Mouse (Mus musculus) spleen, adult 12 weeks (tissue): Measurements from ENCODE around the gene Pcif1.
A peak's percentile ranks its signal among the peaks of the same experiment; 100 is the strongest.
"Not testable (repeated sequence)": the region's sequence is repeated elsewhere in the genome, so short reads cannot be mapped to it uniquely, and the experiment has no call there.

Source experiments
- DNase-seq: peaks from one replicate; pipeline ENCODE4 v3.0.0; 2022; ENCODE audit warnings: low spot score

The Pcif1 gene

DNA sequence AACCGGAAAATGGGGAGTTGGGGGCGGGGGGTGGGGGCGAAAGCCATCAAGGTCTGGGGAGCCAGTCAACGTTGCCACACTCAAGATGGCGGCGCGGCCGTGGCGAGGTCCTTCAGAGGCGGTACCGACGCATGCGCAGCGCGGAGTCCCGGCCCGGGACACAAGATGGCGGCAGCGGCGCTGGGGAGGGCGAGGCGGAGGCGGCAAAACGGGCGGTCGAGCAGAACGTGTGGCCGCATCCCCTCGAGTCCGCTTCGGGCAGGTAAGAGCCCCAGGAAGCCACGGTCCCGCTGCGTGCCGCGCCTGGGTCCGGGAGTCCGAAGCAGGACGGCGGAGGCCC is at the start of gene Pcif1:
TSS of gene Pcif1 (plus strand) at position 77 of the 340 bp plus-strand sequence.
- DNase-seq, result peak; percentile 91

DNA sequence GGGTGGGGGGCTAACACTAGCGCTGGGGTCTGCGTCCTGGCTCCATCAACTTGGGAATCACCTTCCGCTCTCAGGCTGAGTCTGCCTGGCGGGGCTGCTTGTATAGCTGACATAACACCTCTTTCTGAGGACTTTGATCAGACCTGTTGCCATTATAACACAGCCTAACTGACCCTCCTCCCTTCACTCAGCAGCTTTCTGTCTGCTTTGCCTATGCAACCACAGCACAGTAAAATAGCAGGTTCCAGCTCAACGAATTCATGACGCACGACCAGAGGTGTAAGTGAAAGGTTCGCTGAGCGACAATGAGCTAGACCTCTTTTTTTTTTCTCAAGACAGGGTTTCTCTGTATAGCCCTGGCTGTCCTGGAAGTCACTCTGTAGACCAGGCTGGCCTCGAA is 48.1 kb upstream of the Pcif1 start:
- DNase-seq, result no peak

DNA sequence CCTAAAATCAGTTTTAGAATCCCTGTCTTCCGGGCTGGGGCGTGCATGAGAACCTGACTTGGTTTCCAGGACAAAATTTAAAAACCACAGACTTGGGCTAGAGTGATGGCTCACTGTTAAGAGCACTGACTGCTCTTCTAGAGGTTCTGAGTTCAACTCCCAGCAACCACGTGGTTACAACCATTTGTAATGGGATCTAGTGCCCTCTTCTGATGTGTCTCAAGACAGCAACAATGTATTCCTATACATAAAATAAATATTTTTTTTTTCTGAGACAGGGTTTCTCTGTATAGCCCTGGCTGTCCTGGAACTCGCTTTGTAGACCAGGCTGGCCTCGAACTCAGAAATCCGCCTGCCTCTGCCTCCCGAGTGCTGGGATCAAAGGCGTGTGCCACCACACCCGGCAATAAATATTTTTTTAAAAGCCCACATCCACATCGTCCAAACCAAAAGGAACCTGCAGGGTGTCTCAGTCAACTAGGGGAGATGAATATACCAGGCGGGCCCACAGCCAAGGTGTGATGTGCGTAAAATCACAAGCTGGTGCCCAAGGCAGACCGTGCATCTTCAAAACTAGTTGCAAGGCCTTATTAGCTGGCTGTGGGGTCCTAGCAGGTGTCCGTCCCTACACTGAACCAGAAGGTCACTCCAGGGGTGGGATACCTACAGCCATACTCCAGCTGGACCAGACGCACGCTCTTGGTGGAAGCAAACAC is 46.9 kb upstream of the Pcif1 start:
- DNase-seq, result no peak

DNA sequence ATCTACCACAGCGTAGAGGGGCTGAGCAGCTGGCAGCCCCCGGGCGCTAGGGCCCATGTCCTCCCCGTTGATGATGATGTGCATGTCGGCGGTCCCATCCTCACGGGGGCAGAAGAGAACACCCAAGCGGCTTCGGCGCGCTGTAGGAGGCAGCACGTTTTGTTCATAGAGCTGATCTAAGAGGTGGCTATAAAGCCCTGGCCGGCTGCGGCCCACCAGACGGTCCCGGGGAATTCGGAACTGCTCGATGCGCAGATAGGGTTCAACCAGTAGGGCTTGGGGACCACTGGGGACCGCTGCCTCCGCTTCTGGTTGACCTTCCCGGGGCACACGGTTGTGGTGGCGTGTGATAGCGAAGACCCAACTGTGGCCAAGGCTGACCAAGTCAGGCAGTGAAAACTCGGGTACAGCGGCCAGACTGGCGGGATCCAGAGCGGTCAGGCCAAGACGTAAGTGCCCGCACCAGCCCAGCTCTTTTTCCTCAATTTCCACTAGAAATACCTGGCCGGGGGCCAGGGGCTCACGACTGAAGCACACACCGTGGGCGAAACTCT is 46.3 kb upstream of the Pcif1 start, which contains the start of gene Ctsa:
TSS of gene Ctsa (plus strand) at position 126 of the 554 bp plus-strand sequence.
- DNase-seq, result peak; percentile 60

DNA sequence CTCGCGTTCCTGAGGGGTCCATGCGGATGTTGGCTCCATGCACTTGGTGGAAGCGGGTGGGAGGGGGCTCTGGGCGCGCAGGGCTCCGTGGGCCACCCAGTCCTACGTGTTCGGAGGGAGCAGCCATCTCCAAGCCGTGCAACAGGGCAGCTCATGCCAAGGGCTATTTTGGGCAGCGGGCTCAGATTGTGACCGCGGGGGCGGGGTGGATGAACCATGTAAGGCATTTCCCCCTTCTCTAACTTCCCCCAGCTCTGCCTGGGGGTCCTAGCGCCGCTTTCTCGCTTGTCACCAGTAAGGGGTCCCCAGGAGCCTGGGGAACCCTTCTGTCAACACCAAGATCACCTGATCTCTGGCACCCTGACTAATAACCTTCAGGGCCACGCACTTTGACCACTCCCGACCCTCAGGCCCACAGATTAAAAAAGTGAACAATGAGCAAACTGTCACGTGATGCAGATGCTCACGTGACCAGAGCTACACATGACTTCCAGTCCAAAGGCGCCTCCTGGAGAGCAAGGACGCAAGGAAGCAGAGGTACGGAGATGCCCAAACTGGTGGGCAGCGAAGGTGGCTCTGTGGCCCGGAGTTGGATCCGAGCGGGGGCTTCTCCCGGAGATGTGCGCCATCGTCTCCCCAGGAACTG is 45.7 kb upstream of the Pcif1 start, which contains the start of gene Neurl2:
TSS of gene Neurl2 (minus strand) at position 143 of the 646 bp plus-strand sequence.
- DNase-seq, result peak; percentile 76

DNA sequence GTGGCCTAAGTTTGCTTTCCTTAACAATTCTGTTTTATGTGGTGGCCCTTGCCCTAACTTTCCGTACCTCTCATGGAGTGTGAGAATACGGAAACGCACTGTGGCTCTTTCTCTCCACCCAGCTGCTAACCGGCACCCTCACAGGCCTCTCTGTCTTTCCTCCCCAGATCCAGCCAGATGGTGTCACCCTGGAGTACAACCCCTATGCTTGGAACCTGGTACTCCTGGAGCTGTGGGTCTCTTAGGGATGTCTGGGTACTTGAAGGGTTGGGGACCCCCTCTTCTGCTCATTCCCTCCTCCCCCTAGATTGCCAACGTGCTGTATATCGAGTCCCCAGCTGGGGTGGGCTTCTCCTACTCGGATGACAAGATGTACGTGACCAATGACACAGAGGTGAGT is 44.6 kb upstream of the Pcif1 start:
- DNase-seq, result no peak

DNA sequence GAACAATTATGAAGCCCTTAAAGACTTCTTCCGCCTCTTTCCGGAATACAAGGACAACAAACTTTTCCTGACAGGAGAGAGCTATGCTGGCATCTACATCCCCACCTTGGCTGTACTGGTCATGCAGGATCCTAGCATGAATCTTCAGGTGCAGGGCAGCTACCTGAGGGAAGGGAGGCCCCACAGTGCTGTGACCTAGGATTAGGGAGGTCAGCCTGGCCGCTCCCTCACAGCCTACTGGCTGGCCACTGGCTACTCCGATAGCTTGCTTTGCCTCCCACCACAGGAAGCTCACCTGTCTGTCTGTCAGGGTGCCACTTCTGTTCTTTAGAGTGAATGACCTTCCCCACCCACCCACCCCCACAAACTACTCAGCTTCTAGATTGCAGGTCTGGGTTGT is 43.9 kb upstream of the Pcif1 start:
- no peak for DNase-seq

DNA sequence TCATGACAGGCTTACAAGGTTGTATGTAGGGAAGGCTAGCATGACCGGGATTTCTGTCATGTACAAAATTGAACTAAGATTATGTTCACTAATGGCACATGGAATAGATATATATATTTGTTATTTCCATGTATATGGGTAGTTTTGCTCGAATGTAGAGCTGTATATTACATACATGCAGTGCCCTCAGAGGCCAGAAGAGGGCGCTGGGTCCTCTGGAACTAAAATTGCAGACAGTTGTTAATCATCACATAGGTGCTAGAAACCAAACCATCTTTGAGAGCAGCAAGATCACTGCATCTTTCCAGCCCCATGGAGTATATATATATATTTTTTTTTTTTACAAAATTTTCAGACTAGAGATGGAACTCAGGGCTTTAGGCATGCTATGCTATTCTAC is 33.3 kb upstream of the Pcif1 start:
- DNase-seq, result no peak

DNA sequence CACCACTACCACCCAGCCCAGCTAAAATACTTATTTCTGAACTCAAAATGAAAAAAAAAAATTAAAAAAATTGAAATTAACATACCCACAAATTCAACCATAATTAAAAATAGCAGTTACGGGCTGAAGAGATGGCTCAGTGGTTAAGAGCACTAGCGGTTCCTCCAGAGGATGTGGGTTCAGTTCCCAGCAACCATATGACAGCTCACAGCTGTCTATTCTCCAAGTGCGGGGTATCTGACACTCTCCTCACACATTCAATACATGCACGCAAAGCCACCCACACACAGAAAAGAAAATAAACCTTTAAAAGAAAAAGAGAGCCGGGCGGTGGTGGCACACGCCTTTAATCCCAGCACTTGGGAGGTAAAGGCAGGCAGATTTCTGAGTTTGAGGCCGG is 29.0 kb upstream of the Pcif1 start:
- no peak for DNase-seq

DNA sequence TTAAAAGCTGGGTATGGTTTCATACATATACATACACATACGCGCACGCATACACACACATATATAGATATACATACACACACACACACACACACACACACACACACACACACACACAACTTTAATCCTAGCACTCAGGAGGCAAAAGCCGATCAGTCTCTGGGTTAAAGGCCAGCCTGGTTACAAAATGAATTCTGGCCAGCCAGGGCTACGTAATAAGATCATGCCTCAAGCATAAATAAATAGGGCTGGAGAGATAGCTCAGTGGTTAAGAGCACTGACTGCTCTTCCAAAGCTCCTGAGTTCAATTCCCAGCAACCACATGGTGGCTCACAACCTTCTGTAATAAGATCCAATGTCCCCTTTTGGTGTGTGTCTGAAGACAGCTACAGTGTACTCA is 23.5 kb upstream of the Pcif1 start:
- DNase-seq, result not testable (repeated sequence)

DNA sequence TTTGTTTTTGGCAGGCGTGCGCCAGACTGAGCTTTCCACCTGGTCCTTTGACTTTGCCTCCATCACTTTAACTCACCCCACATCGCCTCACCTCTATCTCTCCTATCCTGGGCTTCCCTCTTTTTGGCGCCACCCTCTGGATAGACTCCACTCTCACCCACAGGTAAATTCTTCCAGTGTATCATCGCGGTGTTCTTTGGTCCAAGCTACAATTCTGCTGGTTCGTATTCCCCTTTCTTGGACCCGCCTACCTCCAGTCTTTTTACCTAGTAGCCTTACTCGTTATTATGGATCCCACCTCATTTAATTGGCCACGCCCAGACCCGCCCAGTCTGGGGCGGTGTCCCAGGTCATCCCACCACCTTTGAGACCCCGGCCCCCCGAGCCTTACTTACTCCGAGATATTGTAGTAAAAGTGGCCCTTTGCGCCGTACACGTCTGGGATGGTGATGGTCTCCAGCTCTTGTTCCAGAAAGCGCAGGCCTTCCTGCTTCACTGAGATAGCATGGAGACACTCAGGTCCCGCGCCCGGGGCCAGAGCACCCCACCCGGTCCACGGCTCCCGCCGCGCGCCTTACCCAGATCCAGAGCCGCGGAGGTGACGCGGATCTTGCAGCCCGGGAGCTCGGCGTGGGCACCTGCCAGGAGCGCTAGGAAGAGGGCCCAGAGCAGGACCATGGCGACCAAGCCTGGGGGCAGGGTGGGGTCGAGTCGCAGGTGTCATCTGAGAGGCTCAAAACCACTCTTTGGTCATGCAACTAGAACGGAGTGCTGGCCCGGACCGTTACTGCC is 22.6 kb upstream of the Pcif1 start:
- DNase-seq, result no peak

DNA sequence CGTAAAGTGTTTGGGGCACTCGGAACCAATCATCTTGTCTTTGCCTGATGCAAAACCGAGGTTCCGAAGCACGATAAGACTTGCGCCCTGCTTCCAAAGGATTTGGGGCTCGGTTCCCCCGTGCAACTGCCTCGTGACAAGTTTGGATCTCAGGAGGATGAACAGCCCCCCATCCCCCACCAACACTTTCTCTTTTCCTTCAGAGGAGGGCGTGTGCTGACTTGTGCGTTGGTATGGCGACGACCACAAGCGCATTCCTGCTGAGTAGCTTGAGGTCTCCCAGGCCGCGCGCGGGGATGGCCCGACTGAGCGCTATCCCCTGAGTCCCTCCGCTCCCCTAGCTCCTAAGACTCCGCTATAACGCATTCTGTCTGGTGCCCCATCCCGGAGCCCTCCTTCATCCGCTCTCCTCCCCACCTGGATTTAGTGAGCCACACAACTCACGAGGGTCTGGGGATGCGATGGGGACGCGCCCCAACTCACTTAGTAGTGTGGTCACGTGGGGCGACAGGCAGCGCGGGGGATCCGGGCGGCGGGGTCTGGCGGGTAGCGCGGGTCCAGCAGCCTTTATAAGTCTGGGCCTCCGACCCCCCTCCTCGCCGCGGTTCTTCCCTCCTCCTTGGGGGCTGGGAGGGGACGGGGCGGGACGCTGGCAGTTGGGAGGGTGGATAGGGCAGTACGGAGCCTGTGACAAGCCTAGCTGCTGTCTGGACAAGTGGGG is 21.8 kb upstream of the Pcif1 start, which contains the start of gene Pltp:
TSS of gene Pltp (minus strand) at position 611 of the 721 bp plus-strand sequence.
- no peak for DNase-seq

DNA sequence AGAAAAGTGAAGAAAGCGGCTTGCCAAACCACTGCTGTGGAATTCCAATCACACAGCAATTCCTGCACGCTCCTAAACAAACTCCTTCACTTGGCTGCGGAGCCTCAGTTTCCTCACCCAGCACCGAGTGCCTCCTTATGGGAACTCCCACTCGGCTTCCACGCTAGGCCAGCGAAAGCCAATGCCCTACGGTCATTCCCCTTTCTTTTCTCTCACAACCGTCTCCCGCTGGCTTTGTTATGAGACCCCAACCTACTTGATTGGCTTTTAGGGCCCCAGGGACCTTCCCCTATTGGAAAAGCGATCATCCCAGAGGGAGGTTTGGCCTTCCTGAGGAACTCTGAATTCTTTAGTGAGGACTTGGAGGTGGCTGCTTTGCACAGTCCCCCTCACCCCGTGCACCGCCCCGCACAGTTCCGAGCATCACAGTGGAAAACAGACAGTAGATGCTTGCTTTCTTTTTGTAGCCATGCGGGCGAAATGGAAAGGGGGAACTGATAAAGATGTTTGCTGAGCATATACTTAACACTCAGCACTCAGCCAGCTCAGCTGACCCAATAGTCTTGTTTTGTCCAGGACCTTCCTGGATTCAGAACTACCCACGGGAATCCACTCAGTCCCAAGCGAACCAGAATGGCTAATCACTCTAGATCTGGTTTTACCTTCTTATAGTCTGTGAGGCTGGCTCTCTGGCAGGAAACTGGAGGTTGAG is 21.1 kb upstream of the Pcif1 start:
- no peak for DNase-seq

DNA sequence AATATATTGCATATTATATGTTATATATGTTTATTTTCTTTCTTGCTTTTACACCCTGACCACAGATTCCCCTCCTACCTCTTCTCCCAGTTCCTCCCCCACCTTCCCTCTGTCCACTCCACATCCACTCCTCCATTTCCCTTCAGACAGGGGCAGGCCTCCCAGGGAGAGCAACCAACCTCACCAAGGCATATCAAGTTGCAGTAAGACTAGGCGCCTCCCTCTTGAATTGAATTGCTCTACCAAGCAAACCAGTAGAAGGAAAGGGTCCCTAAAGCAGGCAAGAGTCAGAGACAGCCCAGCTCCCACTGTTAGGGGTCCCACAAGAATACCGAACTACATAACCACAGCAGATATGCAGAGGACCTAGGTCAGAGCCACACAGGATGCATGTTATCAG is 19.9 kb upstream of the Pcif1 start:
- DNase-seq, result no peak

DNA sequence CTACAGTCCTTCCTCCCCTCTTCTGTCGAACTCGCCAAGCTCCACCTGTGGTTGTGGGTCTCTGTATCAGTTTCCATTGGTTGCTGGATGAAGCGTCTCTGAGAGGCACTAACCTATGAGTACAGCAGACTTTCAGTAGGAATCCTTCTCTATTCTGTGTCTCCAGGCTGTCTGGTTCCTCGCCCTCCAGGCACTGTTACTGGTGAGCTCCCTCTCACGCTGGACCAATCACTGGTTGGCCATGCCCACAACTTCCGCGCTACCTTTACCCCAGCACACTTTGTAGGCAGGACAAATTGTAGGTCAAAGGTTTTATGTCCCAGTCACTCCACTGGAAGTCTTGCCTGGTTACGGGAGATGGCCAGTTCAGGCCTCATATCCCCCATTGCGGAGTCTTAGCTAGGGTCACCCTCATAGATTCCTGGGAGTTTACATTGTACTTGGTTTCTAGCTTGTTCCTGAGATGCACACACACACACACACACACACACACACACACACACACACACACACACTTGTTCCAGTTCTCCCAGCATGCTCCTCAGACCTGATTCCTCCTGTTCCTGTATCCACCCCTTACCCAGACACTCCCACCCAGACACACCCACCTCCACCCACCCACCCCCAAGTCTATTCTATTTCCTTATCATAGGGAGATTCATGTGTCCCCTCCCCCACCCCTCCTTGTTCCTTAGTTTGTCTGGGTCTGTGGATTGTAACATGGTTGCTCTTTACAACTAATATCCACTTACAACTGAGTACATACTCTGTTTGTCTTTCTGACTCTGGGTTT is 19.3 kb upstream of the Pcif1 start:
- no peak for DNase-seq

DNA sequence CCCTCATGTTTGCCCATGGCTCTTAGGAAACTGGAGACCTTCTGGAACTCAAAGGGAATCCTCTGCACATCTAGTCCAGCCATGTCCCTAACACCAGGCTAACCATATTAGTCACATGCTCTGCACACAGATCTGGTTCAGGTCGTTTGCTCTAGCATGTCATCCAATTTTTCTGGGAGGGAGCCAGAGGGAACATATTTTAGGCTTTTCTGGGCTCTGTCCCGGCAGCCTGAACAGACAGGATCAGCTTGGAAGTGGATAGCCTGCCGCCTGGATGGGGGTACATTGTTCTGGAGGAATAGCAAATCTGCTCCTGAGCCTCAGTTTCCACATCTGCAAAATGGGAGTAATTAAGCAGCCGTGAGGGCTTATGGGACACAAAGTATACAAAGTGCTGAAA is 18.0 kb upstream of the Pcif1 start:
- DNase-seq, result no peak

DNA sequence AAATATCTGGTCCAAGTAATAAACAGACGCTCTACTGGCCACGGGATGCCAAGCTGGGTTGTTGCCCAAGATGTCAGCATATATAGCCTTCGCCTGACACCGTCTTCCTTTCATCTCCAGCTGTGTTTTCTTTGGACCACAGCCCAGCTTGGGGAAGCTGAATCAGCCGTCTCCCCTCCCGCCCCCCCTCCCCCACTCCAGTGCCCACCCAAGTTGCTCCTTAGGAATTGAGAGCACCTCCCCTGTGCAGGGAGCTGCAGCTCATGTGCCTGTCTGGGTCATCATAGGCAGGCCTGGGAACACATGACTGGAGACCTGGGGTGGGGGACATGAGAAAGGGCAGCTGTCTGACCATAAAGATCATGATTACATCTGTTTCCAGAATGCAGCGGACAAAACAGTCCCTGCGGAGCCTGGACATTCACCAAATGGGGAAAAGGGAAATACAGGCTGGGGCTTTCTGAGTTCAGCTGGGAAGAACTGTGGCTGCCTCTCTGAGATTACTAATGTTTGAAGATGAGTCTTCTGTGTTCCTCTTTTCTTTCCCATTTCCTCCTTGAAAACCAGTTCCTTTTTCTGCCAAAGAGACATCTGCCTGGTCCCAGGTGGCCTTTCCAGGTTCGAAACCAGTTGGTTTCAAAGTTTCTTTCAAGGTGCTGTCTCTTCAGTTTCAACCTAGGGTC is 16.8 kb upstream of the Pcif1 start:
- no peak for DNase-seq

DNA sequence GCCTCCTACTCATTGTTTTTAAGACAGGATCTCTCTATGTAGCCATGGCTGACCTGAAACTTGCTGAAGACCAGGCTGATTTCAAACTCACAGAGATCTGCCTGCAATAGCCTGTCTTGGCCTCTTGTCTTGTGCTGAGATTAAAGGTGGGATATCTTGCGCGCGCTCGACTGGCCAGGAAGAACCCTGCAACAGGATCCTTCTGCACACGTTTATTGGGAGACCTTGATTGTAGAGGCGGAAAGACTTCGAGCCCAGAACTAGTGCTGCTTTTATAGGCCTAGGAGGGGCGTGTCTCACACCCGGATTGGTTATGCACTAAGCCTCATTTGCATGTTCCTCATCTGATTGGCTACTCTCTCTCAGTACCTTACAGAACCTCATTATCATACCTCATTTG is 15.7 kb upstream of the Pcif1 start:
- DNase-seq, result not testable (repeated sequence)

DNA sequence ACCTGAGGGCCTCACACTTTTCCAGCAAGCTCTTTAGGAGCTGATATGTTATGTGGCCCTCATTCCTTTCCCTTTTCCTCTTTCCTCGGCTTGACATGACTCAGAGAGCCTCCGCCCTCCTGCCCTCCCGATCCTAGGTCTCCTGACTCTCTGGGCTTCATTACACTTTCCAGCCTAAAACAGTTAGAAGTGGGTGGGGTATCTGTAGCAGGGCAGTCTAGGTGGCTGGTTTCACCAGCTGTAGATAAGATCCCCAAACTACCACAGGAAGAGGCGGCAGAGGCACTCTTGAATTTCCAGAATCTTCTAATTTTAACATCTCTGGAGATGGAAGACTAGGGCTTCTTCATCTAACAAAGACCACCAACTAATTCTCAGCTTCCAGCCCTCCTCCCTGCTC is 14.5 kb upstream of the Pcif1 start:
- no peak for DNase-seq
